Mouse (Mus musculus) small intestine, adult 2 months (tissue): ENCODE data around the gene Pidd1.

Experiments used
- CTCF ChIP-seq: fragments of 200-500 bp; IDR thresholded peaks from 2 replicates; pipeline ENCODE4 v1.5.1; 2012; ENCODE audit warnings: low read depth, mild to moderate bottlenecking, control low read depth, inconsistent platforms, low read length, moderate library complexity, mixed read lengths; ENCODE audit not compliant: insufficient replicate concordance, insufficient read length; ENCODE audit errors: extremely low read depth
- POLR2A ChIP-seq: fragments of 200-500 bp; IDR thresholded peaks from 2 replicates; pipeline ENCODE4 v1.6.1; 2012; ENCODE audit warnings: low read depth, mild to moderate bottlenecking, control low read depth, inconsistent platforms, low read length, moderate library complexity

- no peak for TF ChIP-seq CTCF
- TF ChIP-seq POLR2A = no peak
These were observed 30.3 kb upstream of the Pidd1 start for GRCm38 (mm10) chr7:141474160-141474559.
